Mouse (Mus musculus) embryo, embryonic 11.5 days (tissue): ENCODE measurements at regions not wholly inside any gene's neighbourhood (a gene's known extent, or its start where the extent isn't known, plus 50 kb on each side); places are given as distances from the start of the nearest gene placed in this dataset.
A peak's percentile ranks its signal among the peaks of the same experiment; 100 is the strongest.

Source experiments
- DNase-seq: peaks from one replicate; pipeline ENCODE4 v3.0.0-alpha.2; 2012; ENCODE audit warnings: low read depth, low spot score

DNA sequence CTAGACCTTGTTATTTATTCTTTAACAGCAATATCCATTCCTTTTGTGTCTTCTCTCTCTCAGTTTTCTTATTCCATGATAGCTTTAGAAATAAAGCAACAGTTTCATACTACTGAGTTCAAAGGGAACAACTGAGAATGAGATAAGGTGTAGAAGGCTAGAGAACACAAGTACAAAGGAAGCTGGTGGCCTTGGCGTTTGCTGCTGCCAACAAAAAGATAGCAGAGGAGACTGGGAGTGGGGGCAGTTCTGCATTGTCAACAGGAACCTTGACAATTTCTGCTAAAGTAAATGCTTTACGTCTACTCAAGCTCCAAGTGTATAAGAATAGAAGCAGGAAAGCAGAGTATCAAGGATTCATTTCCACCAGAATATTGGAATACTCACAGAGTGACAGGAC lies 109.3 kb upstream of the B430305J03Rik start:
- DNase-seq = no peak

GRCm38 (mm10) chr3:61467158-61467557 lies 101.4 kb upstream of the B430305J03Rik start:
- DNase-seq = peak; percentile 17

DNA sequence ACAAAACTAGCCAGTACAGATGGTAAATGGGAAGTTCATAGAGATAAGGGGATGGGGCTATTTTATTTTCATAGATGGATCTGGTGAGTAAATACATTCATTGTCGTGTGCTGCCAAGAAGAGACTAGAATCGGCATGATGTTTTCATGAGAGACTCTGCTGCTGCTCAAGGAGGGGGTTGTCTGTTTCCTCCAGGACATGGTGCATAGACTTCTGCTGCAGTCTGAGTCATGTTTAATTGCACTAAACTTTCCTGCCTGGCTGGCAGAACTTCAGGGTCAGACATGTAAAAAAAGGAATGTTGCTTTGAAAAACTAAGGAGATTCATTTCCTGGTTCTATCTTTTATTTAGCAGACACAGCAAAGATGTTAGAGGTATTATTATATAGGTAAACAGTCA lies 100.9 kb upstream of the B430305J03Rik start:
- DNase-seq = no peak

DNA sequence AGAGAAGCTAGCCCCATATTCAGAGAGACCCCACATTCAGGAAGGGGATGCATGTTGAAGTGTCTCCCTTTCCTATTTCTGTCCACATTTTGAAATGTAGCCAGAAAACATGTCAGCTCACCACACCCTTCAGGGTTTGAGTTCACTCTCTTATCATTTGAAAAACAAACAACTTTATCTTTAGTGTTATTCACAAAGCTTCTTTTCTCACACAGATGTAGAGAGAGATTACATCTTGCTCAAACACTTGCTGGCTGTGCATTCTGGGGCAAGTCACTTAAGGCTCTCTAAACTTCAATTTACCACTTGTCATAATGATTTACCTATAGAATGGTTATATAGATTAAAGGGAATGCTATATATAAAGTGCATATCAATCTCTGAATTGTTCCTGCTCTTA lies 94.3 kb upstream of the B430305J03Rik start:
- no peak for DNase-seq

- DNase-seq = no peak
These were observed 90.8 kb upstream of the B430305J03Rik start for GRCm38 (mm10) chr3:61456598-61456997.

GRCm38 (mm10) chr3:61442000-61442739 lies 76.4 kb upstream of the B430305J03Rik start:
- DNase-seq = no peak

GRCm38 (mm10) chr3:61441445-61441844 lies 75.7 kb upstream of the B430305J03Rik start:
- no peak for DNase-seq

- no peak for DNase-seq
These were observed 63.0 kb upstream of the B430305J03Rik start for GRCm38 (mm10) chr3:61428713-61429112.

- no peak for DNase-seq
These were observed 58.2 kb upstream of the B430305J03Rik start for GRCm38 (mm10) chr3:61423945-61424344.

- no peak for DNase-seq
These were observed 54.0 kb upstream of the B430305J03Rik start for GRCm38 (mm10) chr3:61419706-61420105.

DNA sequence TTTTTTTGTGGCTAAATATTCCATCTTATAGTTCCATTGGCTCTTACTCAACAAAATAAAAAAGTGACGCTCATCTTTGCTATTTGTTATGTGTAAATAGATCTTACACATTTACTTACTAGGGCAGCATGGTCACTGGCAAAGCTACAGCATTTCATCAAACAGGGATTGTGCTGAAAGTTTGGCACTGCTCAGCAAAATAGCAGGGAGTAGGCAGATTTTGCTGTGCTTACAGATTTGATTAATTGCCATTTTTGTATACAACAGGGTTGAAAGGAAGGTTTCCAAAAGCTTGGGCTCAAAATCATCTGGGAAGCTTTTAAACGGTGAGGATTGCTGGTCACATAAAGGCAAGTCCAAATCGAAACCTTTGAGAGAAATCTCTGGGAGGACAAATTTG lies 52.3 kb upstream of the B430305J03Rik start:
- no peak for DNase-seq
